Mouse (Mus musculus): ENCODE results near the gene Dnajc7. TPM values are rescaled to one million over a fixed set of nuclear protein-coding genes. Genes with fewer than 3 reads are reported as not detected.
"Not testable (repeated sequence)": the region's sequence is repeated elsewhere in the genome, so short reads cannot be mapped to it uniquely, and the experiment has no call there.

Dnajc7 gene
- polyA plus RNA-seq, 1 experiment from 2014 or later, result 282 TPM

DNA sequence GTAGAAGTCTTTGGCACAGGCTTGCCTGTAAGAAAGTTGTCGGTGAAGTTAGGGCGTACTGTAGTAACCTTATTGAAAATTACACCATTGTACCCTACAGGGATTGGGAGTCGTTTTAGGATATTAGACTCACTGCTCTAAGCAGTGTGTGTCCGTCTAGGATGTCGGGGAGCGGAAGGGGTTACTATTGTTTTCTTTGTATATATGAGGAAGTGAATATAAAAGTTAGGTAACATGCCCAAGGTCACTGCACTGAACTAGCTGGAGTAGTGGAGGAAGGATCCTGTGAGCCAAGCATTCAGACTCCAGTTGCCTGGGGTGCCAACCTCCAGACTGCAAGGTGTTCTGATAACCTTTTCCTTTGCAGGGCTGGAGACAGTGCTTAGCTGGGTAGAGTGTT, 73.0 kb downstream of the Dnajc7 start:
- H3K4me3 ChIP-seq (replicated peaks), result no peak overlapping the region
- WGBS, result 91% methylated on average over 6 of the region's 6 CpGs
- H3K4me2 ChIP-seq, result no peak overlapping the region
- no peaks in the 10 kb centered on the region for H3K36me3 ChIP-seq
- no peak overlapping the region for H3K27ac ChIP-seq
- H3K9me3 ChIP-seq, result no peaks in the 10 kb centered on the region
- H3K9ac ChIP-seq (replicated peaks), result no peak overlapping the region
- no peaks in the 10 kb centered on the region for H3K27me3 ChIP-seq
- no peak for ATAC-seq (ENCODE audit: insufficient number of reproducible peaks, insufficient read depth, low FRiP score, low TSS enrichment, low read depth)
- H3K4me1 ChIP-seq (replicated peaks), result peaks cover 12% of the 10 kb centered on the region; the same call in 1 of the 2 replicates

DNA sequence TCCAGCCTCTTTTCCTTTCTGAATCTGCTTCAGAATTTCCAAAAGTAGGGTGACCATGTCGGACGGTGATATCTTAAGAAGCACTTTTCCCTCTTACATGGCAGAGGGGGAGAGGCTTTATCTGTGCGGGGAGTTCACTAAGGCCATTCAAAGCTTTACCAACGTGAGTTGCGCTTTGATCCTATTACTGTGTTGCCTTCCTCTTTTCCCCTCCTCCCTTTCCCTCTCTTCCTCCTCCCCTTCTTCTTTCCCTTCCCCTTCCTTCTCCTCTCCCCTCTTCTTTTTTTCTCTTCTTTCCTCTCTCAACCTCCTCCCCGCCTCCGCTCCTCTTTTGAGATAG, 74.3 kb downstream of the Dnajc7 start:
- H3K4me1 ChIP-seq (replicated peaks), result peaks cover 12% of the 10 kb centered on the region; the same call in 1 of the 2 replicates
- H3K9ac ChIP-seq (replicated peaks), result peak overlapping the region; percentile 53
- peak overlapping the region; percentile 43 for H3K4me3 ChIP-seq (replicated peaks)
- H3K36me3 ChIP-seq, result no peaks in the 10 kb centered on the region
- 0 out of 2 replicates have a peak overlapping the region, but pooled peaks have one; percentile 12 for H3K27ac ChIP-seq
- H3K4me2 ChIP-seq, result peak overlapping the region; percentile 58
- peak; percentile 54; the same call in 1 of the 2 replicates for ATAC-seq (ENCODE audit: insufficient number of reproducible peaks, insufficient read depth, low FRiP score, low TSS enrichment, low read depth)
- H3K27me3 ChIP-seq, result no peaks in the 10 kb centered on the region
- 30% methylated on average over 7 of the region's 7 CpGs for WGBS
- H3K9me3 ChIP-seq, result no peaks in the 10 kb centered on the region

DNA sequence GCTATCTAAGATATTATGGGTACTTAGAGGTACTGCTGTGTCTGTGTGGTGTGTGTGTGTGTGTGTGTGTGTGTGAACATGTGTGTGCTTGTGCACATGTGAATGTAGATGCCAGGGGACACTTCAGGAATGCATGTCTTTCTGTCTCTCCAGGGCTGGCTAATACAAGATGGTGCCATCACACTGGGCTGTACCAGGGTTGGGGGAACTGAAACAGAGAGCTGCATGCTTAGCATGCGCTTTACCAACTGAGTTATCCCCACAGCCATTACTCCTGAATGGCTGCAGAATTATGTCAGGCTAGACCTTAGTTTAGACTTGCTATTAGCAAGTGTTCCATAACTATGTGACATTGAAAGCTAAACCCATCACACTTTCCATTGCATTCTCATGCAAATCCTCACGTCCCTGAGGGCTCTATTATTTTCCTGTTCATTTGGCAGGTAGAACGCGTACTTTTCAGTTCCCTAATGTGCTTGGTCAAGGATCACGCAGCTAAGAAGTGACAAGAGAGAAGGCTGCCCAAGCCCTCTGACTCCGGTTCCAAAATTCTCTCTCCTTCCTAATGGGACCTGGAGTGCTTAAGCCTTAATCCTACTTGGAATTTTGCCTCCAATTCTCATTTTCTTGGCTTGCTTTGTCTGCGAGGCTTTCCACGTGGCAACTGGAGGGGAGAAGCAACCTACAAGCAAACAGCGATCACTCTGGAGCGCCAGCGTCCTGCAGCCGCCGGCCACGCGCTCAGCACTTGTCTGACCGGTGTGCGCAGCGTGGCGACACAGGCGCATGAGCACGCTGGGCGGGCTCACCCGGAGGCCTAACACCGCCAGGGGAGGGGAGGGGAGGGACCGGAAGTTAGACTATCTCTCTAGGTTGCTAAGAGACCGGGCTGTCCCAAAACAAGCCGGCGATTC, 74.9 kb downstream of the Dnajc7 start, which contains the start of gene Ttc25:
TSS of gene Ttc25 (plus strand) at position 776 of the 914 bp plus-strand sequence.
- peak; percentile 89 for ATAC-seq (ENCODE audit: insufficient number of reproducible peaks, insufficient read depth, low FRiP score, low TSS enrichment, low read depth)
- H3K9me3 ChIP-seq, result no peaks in the 10 kb centered on the region
- H3K27ac ChIP-seq, result 0 out of 2 replicates have a peak within 1 kb of the TSS, but pooled peaks have one; percentile 12
- peak within 1 kb of the TSS; percentile 58 for H3K4me2 ChIP-seq
- H3K27me3 ChIP-seq, result no peaks in the 10 kb centered on the region
- H3K36me3 ChIP-seq, result no peaks in the 10 kb centered on the region
- peak within 1 kb of the TSS; percentile 53 for H3K9ac ChIP-seq (replicated peaks)
- 5% methylated on average over 28 of the region's 28 CpGs for WGBS
- peak within 1 kb of the TSS; percentile 43 for H3K4me3 ChIP-seq (replicated peaks)
- peaks cover 12% of the 10 kb centered on the region; the same call in 1 of the 2 replicates for H3K4me1 ChIP-seq (replicated peaks)

DNA sequence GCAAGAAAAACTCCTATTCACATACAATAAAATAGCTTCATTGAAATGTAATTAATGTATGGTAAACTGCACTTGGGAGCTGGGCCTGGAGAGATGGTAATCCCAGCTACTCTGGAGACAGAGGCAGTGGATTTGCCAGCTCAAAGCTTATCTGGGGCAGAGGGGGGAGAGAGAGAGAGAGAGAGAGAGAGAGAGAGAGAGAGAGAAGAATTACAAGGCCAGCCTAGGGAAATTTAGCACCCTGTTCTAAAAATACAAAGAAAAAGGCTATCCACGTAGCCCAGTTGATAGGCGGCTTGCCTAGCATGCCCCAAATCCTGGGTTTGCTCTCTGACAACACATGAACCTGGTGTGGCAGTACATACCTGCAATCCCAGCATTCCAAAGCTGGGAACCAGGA, 78.4 kb downstream of the Dnajc7 start:
- ATAC-seq (ENCODE audit: insufficient number of reproducible peaks, insufficient read depth, low FRiP score, low TSS enrichment, low read depth), result no peak
- H3K27me3 ChIP-seq, result no peaks in the 10 kb centered on the region
- no peak overlapping the region for H3K9ac ChIP-seq (replicated peaks)
- H3K27ac ChIP-seq, result no peak overlapping the region
- 88% methylated on average over 2 of the region's 2 CpGs for WGBS
- H3K4me1 ChIP-seq (replicated peaks), result peaks cover 12% of the 10 kb centered on the region; the same call in 1 of the 2 replicates
- no peak overlapping the region for H3K4me2 ChIP-seq
- H3K9me3 ChIP-seq, result no peaks in the 10 kb centered on the region
- H3K4me3 ChIP-seq (replicated peaks), result no peak overlapping the region
- H3K36me3 ChIP-seq, result no peaks in the 10 kb centered on the region

DNA sequence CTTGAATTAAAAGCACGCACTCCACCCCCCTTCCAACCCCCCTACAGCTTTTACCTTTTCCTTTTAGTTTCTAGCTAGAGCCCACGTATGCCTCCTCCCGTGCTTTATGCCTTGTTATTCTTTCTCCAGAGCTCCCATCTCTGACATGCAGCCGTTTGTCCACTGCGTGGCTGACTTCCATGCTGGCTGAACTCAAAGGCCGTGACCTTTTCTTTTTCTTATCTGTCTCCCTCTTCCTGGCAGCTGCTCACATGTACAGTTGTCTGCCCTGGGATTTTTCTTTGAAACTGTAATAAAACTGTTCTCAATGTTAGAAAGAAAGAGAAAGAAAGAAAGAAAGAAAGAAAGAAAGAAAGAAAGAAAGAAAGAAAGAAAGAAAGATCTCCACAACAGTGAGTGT, 79.0 kb downstream of the Dnajc7 start:
- no peak overlapping the region for H3K4me2 ChIP-seq
- WGBS, result 56% methylated on average over 6 of the region's 6 CpGs

DNA sequence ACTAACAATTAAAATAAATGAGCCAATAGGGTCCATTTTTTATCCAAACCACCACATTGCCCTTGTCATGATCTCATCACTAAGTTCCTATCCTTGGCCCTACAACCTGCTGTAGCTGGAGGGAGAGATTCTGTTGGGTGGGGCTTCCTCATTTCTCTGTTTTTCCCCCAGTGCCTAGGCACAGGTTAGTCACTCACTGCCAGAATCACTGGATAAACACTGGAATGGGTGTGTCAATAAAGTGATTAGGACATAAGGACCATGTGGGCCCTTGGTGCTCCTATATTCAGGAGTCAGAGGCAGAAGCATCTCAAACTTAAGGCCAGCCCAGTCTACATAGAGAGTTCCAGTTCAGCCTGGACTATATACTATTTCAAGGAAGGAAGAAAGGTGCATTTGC, 83.5 kb downstream of the Dnajc7 start:
- H3K27ac ChIP-seq, result no peak overlapping the region
- H3K9me3 ChIP-seq, result no peaks in the 10 kb centered on the region
- no peaks in the 10 kb centered on the region for H3K4me1 ChIP-seq (replicated peaks)
- H3K36me3 ChIP-seq, result no peaks in the 10 kb centered on the region
- no peaks in the 10 kb centered on the region for H3K27me3 ChIP-seq
- no peak overlapping the region for H3K9ac ChIP-seq (replicated peaks)
- ATAC-seq (ENCODE audit: insufficient number of reproducible peaks, insufficient read depth, low FRiP score, low TSS enrichment, low read depth), result no peak
- H3K4me2 ChIP-seq, result no peak overlapping the region
- H3K4me3 ChIP-seq (replicated peaks), result no peak overlapping the region

More for the DNA sequence above, 79.0 kb downstream of the Dnajc7 start:
- no peak for ATAC-seq (ENCODE audit: insufficient number of reproducible peaks, insufficient read depth, low FRiP score, low TSS enrichment, low read depth)
- Histone ChIP-seq H3K9me3 (no peaks in the 10 kb centered on the region), H3K36me3 (no peaks in the 10 kb centered on the region), H3K4me3 (replicated peaks) (no peak overlapping the region), H3K27me3 (no peaks in the 10 kb centered on the region), H3K9ac (replicated peaks) (no peak overlapping the region), H3K4me1 (replicated peaks) (peaks cover 11% of the 10 kb centered on the region; the same call in 1 of the 2 replicates), H3K27ac (no peak overlapping the region)

DNA sequence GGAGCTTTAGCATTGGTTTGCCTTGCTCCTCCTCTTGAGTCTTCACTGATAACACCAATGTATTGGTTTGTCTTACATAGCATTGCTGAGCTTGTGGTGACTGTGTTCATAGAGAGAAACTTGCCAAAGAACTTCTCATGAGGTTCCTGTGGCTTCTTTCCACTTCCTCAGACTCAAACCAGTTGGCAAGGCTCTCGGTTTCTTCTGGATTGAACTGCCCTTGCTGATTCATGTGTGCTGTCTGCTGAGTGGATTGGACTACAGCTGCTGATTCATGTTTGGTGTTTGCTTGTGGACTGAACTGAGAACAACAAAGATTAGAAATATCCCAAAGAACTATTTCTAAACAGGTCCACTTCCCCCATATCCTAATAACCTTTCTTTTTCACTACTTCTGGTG, 84.0 kb downstream of the Dnajc7 start:
- no peak for ATAC-seq (ENCODE audit: insufficient number of reproducible peaks, insufficient read depth, low FRiP score, low TSS enrichment, low read depth)
- 89% methylated on average over 1 of the region's 1 CpGs for WGBS

DNA sequence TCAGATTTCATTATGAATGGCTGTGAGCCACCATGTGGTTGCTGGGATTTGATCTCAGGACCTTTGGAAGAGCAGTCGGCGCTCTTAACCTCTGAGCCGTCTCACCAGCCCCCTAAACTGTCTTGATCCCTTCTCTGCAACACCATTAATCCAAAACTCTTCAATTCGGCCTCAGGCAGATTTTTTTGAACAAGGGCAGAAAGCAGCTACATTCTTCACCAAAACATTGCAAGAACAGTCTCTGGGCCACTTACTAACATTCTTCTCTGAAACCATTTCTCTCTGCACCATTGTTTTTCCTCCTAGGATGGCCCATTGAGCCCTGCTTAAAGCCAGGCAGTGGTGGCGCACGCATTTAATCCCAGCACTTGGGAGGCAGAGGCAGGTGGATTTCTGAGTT, 85.1 kb downstream of the Dnajc7 start:
- not testable (repeated sequence) for H3K27ac ChIP-seq; H3K4me3 ChIP-seq (replicated peaks); H3K9ac ChIP-seq (replicated peaks); H3K27me3 ChIP-seq; H3K9me3 ChIP-seq; H3K4me1 ChIP-seq (replicated peaks); H3K4me2 ChIP-seq; ATAC-seq (ENCODE audit: insufficient number of reproducible peaks, insufficient read depth, low FRiP score, low TSS enrichment, low read depth); H3K36me3 ChIP-seq
- 83% methylated on average over 6 of the region's 6 CpGs for WGBS

More for the DNA sequence above, 84.0 kb downstream of the Dnajc7 start:
- no peak overlapping the region for H3K4me3 ChIP-seq (replicated peaks)
- no peak overlapping the region for H3K4me2 ChIP-seq
- no peaks in the 10 kb centered on the region for H3K27me3 ChIP-seq
- H3K4me1 ChIP-seq (replicated peaks), result no peaks in the 10 kb centered on the region
- H3K36me3 ChIP-seq, result no peaks in the 10 kb centered on the region
- no peaks in the 10 kb centered on the region for H3K9me3 ChIP-seq
- no peak overlapping the region for H3K27ac ChIP-seq
- H3K9ac ChIP-seq (replicated peaks), result no peak overlapping the region

DNA sequence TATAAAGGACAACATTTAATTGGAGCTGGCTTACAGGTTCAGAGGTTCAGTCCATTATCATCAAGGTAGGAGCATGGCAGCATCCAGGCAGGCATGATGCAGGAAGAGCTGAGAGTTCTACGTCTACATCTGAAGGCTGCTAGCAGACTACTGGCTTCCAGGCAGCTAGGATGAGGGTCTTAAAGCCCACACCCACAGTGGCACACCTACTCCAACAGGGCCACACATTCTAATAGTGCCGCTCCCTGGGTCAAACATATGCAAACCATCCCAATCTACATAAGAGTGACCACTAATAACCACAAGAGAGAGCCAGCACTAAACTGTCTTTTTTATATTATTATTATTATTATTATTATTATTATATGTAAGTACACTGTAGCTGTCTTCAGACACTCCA, 85.6 kb downstream of the Dnajc7 start:
- H3K27me3 ChIP-seq; H3K9ac ChIP-seq (replicated peaks); H3K4me1 ChIP-seq (replicated peaks); H3K27ac ChIP-seq; H3K36me3 ChIP-seq; H3K9me3 ChIP-seq; H3K4me2 ChIP-seq; ATAC-seq (ENCODE audit: insufficient number of reproducible peaks, insufficient read depth, low FRiP score, low TSS enrichment, low read depth); H3K4me3 ChIP-seq (replicated peaks): not testable (repeated sequence)
- WGBS, result 86% methylated on average over 2 of the region's 2 CpGs

DNA sequence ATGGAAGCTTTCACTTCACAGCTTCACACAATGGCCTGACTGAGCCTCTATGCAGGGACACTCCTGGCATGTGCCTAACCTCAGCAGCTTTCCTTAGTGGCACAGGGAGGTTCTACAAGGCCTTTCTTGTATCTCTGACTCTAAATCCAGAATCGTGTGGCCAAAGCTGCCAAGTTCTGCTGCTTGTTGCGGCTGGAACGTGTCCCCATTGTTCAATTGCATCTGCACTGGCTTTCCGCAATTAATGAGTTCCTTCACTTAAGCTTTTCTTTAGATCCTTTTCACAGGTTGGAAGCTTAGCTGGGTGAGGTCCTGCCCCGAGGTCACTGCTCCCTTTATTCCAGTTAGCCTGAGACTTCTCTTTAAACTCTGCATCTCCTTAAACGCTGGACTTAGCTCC, 86.1 kb downstream of the Dnajc7 start:
- WGBS, result 74% methylated on average over 6 of the region's 6 CpGs
- no peaks in the 10 kb centered on the region for H3K4me1 ChIP-seq (replicated peaks)
- ATAC-seq (ENCODE audit: insufficient number of reproducible peaks, insufficient read depth, low FRiP score, low TSS enrichment, low read depth), result no peak

More for the DNA sequence above, 86.1 kb downstream of the Dnajc7 start:
- H3K27me3 ChIP-seq, result no peaks in the 10 kb centered on the region
- no peak overlapping the region for H3K9ac ChIP-seq (replicated peaks)
- H3K36me3 ChIP-seq, result no peaks in the 10 kb centered on the region
- H3K4me2 ChIP-seq, result no peak overlapping the region
- no peak overlapping the region for H3K4me3 ChIP-seq (replicated peaks)
- no peaks in the 10 kb centered on the region for H3K9me3 ChIP-seq
- no peak overlapping the region for H3K27ac ChIP-seq

Measured in limb, embryonic 12.5 days (tissue).